Mouse (Mus musculus) heart, embryonic 12.5 days (tissue): Measurements from ENCODE around the gene Mtf2. TPM values are rescaled to one million over a fixed set of nuclear protein-coding genes. Genes with fewer than 3 reads are reported as not detected.

Source experiments
- polyA plus RNA-seq: library from polyadenylated mRNA; unstranded; fragments of >200 nt; fragmentation: Nextera tagmentation; extraction: Ambion mirVana; gene quantifications from 2 replicates; pipeline ENCODE4 v1.2.1, GENCODE M21; 2016

Mtf2 gene
- polyA plus RNA-seq, 1 experiment from 2014 or later, result 73.9 TPM

Other genes starting within 250 kb of the Mtf2 start
- gene Ube2d2b, start 235.6 kb upstream of the Mtf2 start, polyA plus RNA-seq, result 0.33 and 0.40 TPM in 2 replicates
- 55.3 and 57.5 TPM in 2 replicates for gene Evi5, start 190.6 kb upstream of the Mtf2 start, polyA plus RNA-seq
- gene Rpl5, start 165.2 kb upstream of the Mtf2 start, polyA plus RNA-seq, result 52.3 and 52.7 TPM in 2 replicates
- 21.0 and 22.2 TPM in 2 replicates for gene Fam69a, start 78.6 kb upstream of the Mtf2 start, polyA plus RNA-seq
- gene Tmed5, start 66.9 kb downstream of the Mtf2 start, polyA plus RNA-seq, result 27.0 and 30.5 TPM in 2 replicates
- 6.1 and 6.7 TPM in 2 replicates for gene Ccdc18, start 67.2 kb downstream of the Mtf2 start, polyA plus RNA-seq
- 32.8 and 33.0 TPM in 2 replicates for gene Dr1, start 203.2 kb downstream of the Mtf2 start, polyA plus RNA-seq
- gene Pigg, start 246.9 kb downstream of the Mtf2 start, polyA plus RNA-seq, result 7.7 and 8.1 TPM in 2 replicates